Mouse (Mus musculus) megakaryocyte-erythroid progenitor cell, adult 5-6 weeks (primary cell): ENCODE data around the gene Sox2. TPM values are rescaled to one million over a fixed set of nuclear protein-coding genes. Genes with fewer than 3 reads are reported as not detected.
A peak's percentile ranks its signal among the peaks of the same experiment; 100 is the strongest.

ENCODE experiments used
- ATAC-seq: replicated peaks from 2 replicates; pipeline ENCODE4 v1.8.0; 2016; ENCODE audit warnings: mild to moderate bottlenecking, inconsistent platforms; ENCODE audit not compliant: severe bottlenecking, poor library complexity, low FRiP score, low TSS enrichment
- total RNA-seq, 2 experiments: library from RNA; stranded (forward) in 1 of 2; stranded (reverse) in 1 of 2; fragments of 200-1000, 215-1000 nt in 1 of 2; fragments of >200 nt in 1 of 2; fragmentation: Nextera tagmentation in 1 of 2; gene quantifications; 2 replicates each; pipeline ENCODE4 v1.2.3; 2014 to 2017

Gene Sox2
- total RNA-seq, 2 experiments from 2014 or later: not detected

DNA sequence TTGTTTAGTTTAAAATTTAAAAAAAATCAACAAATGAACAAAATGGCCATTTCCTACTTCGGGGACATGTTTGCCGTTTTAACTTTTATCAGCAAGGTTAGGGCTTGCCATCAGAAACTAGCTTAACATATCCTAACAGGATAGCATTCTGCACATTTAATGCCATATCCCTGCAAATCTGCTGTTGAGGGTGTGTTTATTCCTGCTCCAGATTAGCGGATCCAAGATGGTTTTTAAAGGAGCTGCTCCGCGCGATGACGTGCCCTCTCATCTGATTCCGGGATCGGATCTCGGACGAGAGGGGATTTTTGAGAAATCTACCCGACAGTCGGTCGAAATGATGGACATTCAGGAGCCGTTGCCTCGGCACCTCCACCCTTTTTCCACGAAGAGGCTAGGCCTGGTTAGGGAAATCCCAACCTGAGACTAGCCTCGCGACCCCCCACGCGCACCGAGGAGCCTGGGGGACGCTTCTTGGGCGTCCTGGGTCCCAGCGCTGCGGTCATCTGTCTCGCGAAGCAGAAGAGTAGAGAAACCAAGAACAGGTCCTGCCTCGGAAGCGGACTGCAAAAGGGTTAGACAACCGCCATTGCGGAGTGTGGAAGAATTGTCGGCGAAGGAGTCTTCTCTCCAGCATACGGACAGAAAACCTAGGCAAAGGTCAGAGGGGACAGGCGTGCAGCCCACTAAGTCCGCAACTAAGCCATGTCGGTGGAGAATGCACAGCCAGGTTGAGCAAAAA lies 8.3 kb upstream of the Sox2 start:
- no peak for ATAC-seq

GRCm38 (mm10) chr3:34642498-34642941 lies 7.7 kb upstream of the Sox2 start:
- peak; percentile 22; the same call in 1 of the 2 replicates for ATAC-seq

DNA sequence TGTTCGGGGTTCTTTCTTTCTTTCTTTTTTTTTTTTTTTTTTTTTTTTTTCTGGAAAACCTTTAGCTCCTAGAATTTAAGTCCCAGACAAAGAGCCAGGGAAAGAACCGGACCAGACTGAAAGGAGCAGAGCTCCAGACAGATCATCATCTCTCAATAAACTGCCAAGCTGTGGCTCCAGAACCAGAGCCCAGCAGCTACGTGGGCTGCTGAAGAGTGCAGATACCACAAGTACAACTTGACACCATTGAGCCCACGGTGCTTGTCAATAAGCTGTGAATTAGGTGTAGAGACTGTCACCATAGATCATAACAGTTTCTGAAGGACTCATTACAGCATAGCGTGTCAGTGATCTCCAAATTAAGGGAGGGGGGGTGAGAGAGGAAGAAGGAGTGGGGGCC lies 7.1 kb upstream of the Sox2 start:
- no peak for ATAC-seq

- no peak for ATAC-seq
Measured at GRCm38 (mm10) chr3:34643536-34644115, 6.6 kb upstream of the Sox2 start.

DNA sequence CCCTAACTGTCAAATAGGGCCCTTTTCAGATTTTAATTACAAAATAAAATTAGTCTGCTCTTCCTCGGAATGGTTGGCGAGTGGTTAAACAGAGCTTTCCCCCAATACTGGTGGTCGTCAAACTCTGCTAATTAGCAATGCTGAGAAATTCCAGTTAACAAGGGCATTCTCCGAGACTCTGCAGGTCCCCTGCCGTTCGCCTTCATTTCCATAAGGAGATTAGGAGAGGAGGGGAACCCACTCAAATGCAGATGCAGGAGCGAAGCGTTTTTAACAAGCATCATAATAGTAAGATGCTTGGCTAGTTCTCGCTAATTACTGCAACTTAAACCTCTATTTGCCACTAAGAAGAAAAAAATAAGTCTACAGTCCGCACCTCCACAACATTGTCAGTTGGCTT lies 4.0 kb upstream of the Sox2 start:
- ATAC-seq: no peak

- 0 out of 2 replicates have a peak, but pooled peaks have one; percentile 41 for ATAC-seq
Measured at GRCm38 (mm10) chr3:34647688-34648087, 2.5 kb upstream of the Sox2 start.

DNA sequence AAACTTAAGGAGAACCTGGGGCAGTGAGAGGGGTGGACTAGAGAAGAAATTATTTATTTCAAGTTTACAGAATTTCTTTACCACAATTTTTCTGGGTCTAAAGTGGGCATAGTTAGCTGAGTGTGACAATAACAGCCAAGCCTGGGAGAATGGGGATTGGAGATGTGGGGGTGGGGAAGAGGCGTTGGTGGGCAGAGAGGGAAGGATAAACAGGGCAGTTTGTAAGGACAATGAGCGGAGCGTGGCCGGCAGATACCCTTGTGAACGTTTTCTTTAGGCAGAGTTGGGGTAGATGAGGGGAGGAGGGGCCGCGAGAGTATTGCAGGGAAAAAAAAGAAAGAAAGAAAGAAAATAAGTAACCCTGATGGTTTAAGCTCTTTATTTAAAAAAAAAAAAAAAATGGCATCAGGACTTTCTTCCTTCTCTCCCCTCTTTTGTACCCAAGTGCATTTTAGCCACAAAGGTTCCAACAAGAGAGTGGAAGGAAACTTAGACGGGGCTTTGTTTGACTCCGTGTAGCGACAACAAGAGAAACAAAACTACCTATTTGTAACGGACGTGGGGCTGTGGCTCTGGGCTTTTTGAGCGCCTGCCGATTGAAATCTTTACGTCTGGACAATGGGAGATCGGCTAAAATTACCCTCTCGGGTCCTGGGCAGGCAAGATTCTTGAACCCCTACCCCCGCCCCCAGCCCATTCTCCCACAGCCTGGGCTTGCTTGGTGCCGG lies 1.9 kb upstream of the Sox2 start:
- no peak for ATAC-seq

DNA sequence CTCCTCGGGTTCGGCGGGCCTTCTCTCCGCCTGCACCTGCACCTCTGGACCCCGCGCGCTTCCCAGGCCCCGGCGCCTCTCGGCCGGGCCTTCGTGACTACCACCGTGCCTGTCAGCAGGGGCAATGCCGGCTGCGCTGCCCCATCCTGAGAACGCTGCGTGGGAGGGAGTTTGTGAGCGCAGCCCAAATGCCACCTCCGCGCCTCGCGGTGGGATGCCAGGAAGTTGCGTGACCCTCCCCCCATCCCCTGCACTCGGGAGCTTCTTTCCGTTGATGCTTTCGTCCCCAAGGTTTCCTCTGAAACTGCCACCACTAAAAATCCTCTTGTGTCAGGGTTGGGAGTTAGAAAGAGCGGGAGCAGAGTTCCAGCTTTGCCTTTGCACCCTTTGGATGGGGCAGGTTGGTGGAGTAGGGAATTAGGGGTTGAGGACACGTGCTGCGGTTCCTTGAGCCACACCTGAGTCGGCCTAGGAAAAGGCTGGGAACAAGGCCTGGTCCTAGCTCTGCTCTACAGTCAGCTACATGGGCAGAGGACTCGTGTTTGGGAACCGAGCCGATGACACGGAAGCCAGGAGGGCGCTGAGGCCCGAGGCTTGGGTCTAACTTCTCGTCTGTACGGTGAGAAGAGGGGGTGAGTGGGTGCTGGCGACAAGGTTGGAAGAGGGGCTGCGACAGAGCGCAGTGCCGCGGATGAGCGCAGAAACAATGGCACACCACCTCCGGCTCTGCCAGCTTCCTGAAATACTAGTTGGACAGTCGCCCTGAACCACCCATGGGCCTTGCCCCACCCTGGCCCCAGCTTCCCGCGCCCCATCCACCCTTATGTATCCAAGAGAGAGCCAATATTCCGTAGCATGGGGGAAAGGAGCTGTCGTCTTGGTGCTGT lies 1.1 kb upstream of the Sox2 start:
- ATAC-seq: no peak; the same call in 1 of the 2 replicates

- no peak for ATAC-seq
Measured at GRCm38 (mm10) chr3:34650621-34651361, 586 bp downstream of the Sox2 start.

DNA sequence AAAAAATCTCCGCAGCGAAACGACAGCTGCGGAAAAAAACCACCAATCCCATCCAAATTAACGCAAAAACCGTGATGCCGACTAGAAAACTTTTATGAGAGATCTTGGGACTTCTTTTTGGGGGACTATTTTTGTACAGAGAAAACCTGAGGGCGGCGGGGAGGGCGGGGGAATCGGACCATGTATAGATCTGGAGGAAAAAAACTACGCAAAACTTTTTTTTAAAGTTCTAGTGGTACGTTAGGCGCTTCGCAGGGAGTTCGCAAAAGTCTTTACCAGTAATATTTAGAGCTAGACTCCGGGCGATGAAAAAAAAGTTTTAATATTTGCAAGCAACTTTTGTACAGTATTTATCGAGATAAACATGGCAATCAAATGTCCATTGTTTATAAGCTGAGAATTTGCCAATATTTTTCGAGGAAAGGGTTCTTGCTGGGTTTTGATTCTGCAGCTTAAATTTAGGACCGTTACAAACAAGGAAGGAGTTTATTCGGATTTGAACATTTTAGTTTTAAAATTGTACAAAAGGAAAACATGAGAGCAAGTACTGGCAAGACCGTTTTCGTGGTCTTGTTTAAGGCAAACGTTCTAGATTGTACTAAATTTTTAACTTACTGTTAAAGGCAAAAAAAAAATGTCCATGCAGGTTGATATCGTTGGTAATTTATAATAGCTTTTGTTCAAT lies 1.4 kb downstream of the Sox2 start:
- no peak for ATAC-seq

GRCm38 (mm10) chr3:34652616-34653015 lies 2.4 kb downstream of the Sox2 start:
- ATAC-seq: no peak

DNA sequence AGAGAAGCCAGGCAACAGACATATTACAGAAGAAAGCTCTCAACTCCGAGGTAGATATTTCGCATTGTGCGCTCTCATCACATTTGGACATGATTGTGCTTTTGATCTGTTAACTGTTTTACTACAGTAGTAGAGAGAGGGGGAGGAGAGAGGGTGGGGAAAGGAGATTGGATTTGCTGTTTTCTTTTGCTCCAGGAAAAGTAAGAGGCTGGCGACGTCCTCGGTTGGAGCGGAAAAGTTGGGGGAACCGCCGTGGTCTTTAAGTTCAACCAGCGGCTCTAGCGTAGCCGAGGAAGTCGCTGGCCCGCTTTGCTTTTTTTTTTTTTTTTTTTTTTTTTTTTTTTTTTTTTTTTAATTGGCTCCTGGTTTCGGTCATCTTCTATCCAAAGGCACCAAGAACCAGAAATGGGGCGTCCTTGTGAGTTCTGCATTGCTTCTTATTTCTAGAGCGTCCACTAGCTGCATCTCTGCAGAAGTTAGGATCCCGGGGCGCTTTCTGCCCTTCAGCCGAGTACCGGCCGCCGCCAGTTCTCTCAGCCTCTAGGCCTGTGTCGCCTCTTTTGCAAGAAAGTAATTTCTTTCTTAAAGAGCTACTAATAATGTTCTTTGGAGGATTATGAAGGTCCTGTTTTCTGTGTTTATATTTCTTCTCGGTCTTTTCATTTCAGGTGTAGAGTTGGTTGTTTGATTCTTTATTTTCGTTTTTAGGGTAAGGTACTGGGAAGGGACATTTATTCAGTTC lies 3.2 kb downstream of the Sox2 start:
- no peak for ATAC-seq

- ATAC-seq: no peak
Measured at GRCm38 (mm10) chr3:34653977-34654500, 3.8 kb downstream of the Sox2 start.

DNA sequence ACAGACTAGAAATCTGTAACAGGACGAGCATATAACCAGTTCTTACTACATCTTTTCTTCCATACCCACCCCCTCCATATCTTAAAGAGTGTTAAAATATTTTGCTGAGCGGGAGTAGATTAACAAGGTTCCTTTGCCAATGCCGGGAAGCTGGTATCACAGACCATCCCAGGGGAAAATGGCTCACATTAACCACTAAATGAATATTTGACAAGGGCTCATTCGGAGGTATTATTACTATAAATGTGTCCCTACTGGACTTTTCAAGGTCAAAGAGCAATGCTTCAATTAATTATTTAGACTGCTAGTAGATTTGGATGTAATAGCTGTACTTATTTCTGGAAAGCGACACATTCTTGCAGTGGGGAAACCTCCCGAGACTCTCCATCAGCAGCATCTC lies 4.6 kb downstream of the Sox2 start:
- ATAC-seq: no peak

DNA sequence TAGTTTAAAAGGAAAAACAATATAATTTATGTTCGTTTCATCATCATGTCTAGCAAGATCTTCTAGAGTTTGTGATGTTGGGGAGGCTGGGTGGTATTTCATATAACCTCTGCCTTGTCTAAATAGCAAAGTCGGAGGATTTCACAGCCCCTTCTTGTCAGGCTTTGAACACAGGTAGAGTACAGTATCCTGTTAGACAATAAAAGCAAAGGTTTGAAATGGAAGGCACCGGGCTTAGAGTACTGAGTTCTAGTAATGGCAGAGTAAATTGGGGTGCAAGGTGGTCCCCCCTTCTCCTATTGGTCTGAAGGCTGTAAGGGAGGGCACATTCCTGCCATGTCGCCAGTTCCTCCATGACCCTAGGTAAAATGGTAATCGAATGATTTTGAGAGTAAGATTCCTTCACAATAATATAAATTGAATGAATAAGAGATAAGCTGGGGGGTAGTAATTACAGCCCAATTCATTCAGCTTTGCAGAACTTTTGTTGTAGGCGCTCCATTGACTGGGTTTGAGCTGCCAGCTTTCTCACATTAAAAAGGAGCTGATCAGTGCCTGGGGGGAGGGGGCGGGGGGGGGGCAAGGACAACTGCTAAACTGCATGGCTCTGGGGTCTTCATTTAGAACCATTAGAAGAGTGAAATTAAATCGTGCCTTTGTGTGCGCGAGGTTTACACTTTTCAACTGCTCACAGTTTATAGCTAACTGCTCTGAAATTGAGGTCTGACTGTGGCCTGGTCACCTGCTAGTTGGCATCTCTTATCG lies 5.3 kb downstream of the Sox2 start:
- no peak for ATAC-seq

DNA sequence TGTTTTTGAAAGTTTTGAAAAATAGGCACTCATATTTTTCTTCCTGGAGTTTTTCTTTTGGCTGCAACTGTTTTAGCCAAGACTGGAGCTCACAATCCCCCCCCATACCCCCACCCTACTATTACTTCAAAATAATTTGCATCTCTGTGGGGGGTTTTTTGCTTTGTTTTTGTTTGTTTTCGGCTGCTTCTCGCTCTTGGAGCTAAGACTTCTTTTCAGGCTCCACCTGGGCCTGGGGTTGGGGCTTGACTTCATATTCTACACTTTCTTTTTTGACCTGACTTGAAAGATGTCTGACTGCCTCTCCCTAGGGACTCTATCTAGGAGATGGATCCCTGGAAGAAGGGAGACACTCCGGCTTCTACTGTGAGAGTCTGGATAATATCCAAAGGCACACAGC lies 5.9 kb downstream of the Sox2 start:
- no peak for ATAC-seq
